Mouse (Mus musculus): ENCODE results near the gene Clmn.

Gene Clmn

GRCm38 (mm10) chr12:104864439-104865165 is at the start of gene Clmn:
TSS of gene Clmn (minus strand) at chr12:104865076.
- peak in 1 of 2 experiments; percentile 51 for DNase-seq (ENCODE audit: low spot score in 2 of 2)

- DNase-seq (ENCODE audit: low spot score in 2 of 2) = no peak
Measured at GRCm38 (mm10) chr12:104912990-104913389, 48.1 kb upstream of the Clmn start.

GRCm38 (mm10) chr12:104912281-104912933 is 47.5 kb upstream of the Clmn start:
- DNase-seq (ENCODE audit: low spot score in 2 of 2) = peak; percentile 59 to 61

- DNase-seq (ENCODE audit: low spot score in 2 of 2) = no peak
Measured at GRCm38 (mm10) chr12:104909750-104910149, 44.9 kb upstream of the Clmn start.

GRCm38 (mm10) chr12:104908986-104909385 is 44.1 kb upstream of the Clmn start:
- no peak for DNase-seq (ENCODE audit: low spot score in 2 of 2)

- no peak for DNase-seq (ENCODE audit: low spot score in 2 of 2)
Measured at GRCm38 (mm10) chr12:104908024-104908781, 43.3 kb upstream of the Clmn start.

GRCm38 (mm10) chr12:104907133-104907532 is 42.3 kb upstream of the Clmn start:
- DNase-seq (ENCODE audit: low spot score in 2 of 2) = no peak

GRCm38 (mm10) chr12:104904138-104904537 is 39.3 kb upstream of the Clmn start:
- no peak for DNase-seq (ENCODE audit: low spot score in 2 of 2)

GRCm38 (mm10) chr12:104902392-104903053 is 37.6 kb upstream of the Clmn start:
- no peak for DNase-seq (ENCODE audit: low spot score in 2 of 2)

GRCm38 (mm10) chr12:104901320-104901719 is 36.4 kb upstream of the Clmn start:
- no peak for DNase-seq (ENCODE audit: low spot score in 2 of 2)

- DNase-seq (ENCODE audit: low spot score in 2 of 2) = no peak
Measured at GRCm38 (mm10) chr12:104899835-104900234, 35.0 kb upstream of the Clmn start.

GRCm38 (mm10) chr12:104899161-104899560 is 34.3 kb upstream of the Clmn start:
- DNase-seq (ENCODE audit: low spot score in 2 of 2) = no peak

GRCm38 (mm10) chr12:104898718-104899117 is 33.8 kb upstream of the Clmn start:
- no peak for DNase-seq (ENCODE audit: low spot score in 2 of 2)

- no peak for DNase-seq (ENCODE audit: low spot score in 2 of 2)
Measured at GRCm38 (mm10) chr12:104897051-104897618, 32.3 kb upstream of the Clmn start.

GRCm38 (mm10) chr12:104896640-104897039 is 31.8 kb upstream of the Clmn start:
- DNase-seq (ENCODE audit: low spot score in 2 of 2) = peak in 1 of 2 experiments; percentile 58

GRCm38 (mm10) chr12:104892245-104892644 is 27.4 kb upstream of the Clmn start:
- DNase-seq (ENCODE audit: low spot score in 2 of 2) = no peak

- DNase-seq (ENCODE audit: low spot score in 2 of 2) = no peak
Measured at GRCm38 (mm10) chr12:104890066-104890465, 25.2 kb upstream of the Clmn start.

GRCm38 (mm10) chr12:104886104-104886503 is 21.2 kb upstream of the Clmn start:
- no peak for DNase-seq (ENCODE audit: low spot score in 2 of 2)

- no peak for DNase-seq (ENCODE audit: low spot score in 2 of 2)
Measured at GRCm38 (mm10) chr12:104882533-104882932, 17.7 kb upstream of the Clmn start.

- DNase-seq (ENCODE audit: low spot score in 2 of 2) = no peak
Measured at GRCm38 (mm10) chr12:104882061-104882460, 17.2 kb upstream of the Clmn start.

GRCm38 (mm10) chr12:104881518-104882060 is 16.7 kb upstream of the Clmn start:
- DNase-seq (ENCODE audit: low spot score in 2 of 2) = no peak

All from left cerebral cortex, adult 9 months (tissue).